Mouse (Mus musculus) forebrain, embryonic 12.5 days (tissue): ENCODE results near the gene Zfp711. TPM values are rescaled to one million over a fixed set of nuclear protein-coding genes. Genes with fewer than 3 reads are reported as not detected.

Experiments used
- ATAC-seq: fragments of 200-750 bp; cut with Nextera tagmentation; 2 replicates; pipeline ENCODE4 v1.8.0; 2017; ENCODE audit warnings: moderate TSS enrichment; ENCODE audit not compliant: low FRiP score
- H3K27ac ChIP-seq: fragments of 300-500 bp; sonication (generic); 2 replicates; pipeline ENCODE4 v1.5.1; 2016; ENCODE audit warnings: mild to moderate bottlenecking
- H3K27me3 ChIP-seq: fragments of 300-500 bp; sonication (generic); 2 replicates; pipeline ENCODE4 v1.6.1; 2016; ENCODE audit warnings: mild to moderate bottlenecking
- H3K36me3 ChIP-seq: fragments of 300-500 bp; sonication (generic); replicated peaks from 2 replicates; pipeline ENCODE4 v1.6.1; 2016; ENCODE audit warnings: mild to moderate bottlenecking
- H3K4me1 ChIP-seq: fragments of 300-500 bp; sonication (generic); 2 replicates; pipeline ENCODE4 v1.6.1; 2016
- H3K4me2 ChIP-seq: fragments of 300-500 bp; sonication (generic); 2 replicates; pipeline ENCODE4 v1.6.1; 2016; ENCODE audit warnings: mild to moderate bottlenecking, moderate library complexity
- H3K4me3 ChIP-seq: fragments of 300-500 bp; sonication (generic); replicated peaks from 2 replicates; pipeline ENCODE4 v1.5.1; 2016; ENCODE audit warnings: mild to moderate bottlenecking
- H3K9ac ChIP-seq: fragments of 300-500 bp; sonication (generic); 2 replicates; pipeline ENCODE4 v1.6.1; 2016; ENCODE audit warnings: mild to moderate bottlenecking
- H3K9me3 ChIP-seq: fragments of 300-500 bp; sonication (generic); 2 replicates; pipeline ENCODE4 v1.6.1; 2016
- WGBS: fragments of 180-500 bp; shearing (Covaris S2); methylation state at CpG from one replicate; pipeline ENCODE4 v1.1.7; 2016; 5-methylcytosine and 5-hydroxymethylcytosine counted together
- polyA plus RNA-seq: library from polyadenylated mRNA; unstranded; fragments of >200 nt; fragmentation: Nextera tagmentation; extraction: Ambion mirVana; gene quantifications from 2 replicates; pipeline ENCODE4 v1.2.1, GENCODE M21; 2016

Gene Zfp711
- 24.4 and 28.3 TPM in 2 replicates for polyA plus RNA-seq

- ATAC-seq: peak; percentile 97
- H3K4me2 ChIP-seq: peak within 1 kb of the TSS; percentile 47
- no peaks in the 10 kb centered on the region for H3K36me3 ChIP-seq
- H3K4me3 ChIP-seq: peak within 1 kb of the TSS; percentile 68
- H3K27me3 ChIP-seq: no peaks in the 10 kb centered on the region
- no peaks in the 10 kb centered on the region for H3K4me1 ChIP-seq
- peak within 1 kb of the TSS; percentile 82 for H3K9ac ChIP-seq
- H3K27ac ChIP-seq: peak within 1 kb of the TSS; percentile 84
- H3K9me3 ChIP-seq: no peaks in the 10 kb centered on the region
- 16% methylated on average over 72 of the region's 79 CpGs for WGBS
Measured at GRCm38 (mm10) chrX:112600511-112601305, at the start of gene Zfp711. Zfp711 (plus strand) TSS chrX:112600526.

GRCm38 (mm10) chrX:112567716-112568115, 32.6 kb upstream of the Zfp711 start:
- H3K4me3 ChIP-seq: no peak overlapping the region
- H3K9me3 ChIP-seq: no peaks in the 10 kb centered on the region
- H3K4me2 ChIP-seq: no peak overlapping the region
- ATAC-seq: no peak
- H3K27me3 ChIP-seq: no peaks in the 10 kb centered on the region
- H3K9ac ChIP-seq: no peak overlapping the region
- H3K4me1 ChIP-seq: no peaks in the 10 kb centered on the region
- H3K36me3 ChIP-seq: no peaks in the 10 kb centered on the region
- 92% methylated on average over 2 of the region's 2 CpGs for WGBS
- no peak overlapping the region for H3K27ac ChIP-seq

GRCm38 (mm10) chrX:112601306-112602120, 1.2 kb downstream of the Zfp711 start:
- H3K27ac ChIP-seq: peak overlapping the region; percentile 84
- WGBS: 27% methylated on average over 58 of the region's 81 CpGs
- peak; percentile 72 for ATAC-seq
- no peaks in the 10 kb centered on the region for H3K4me1 ChIP-seq
- no peaks in the 10 kb centered on the region for H3K9me3 ChIP-seq
- H3K36me3 ChIP-seq: no peaks in the 10 kb centered on the region
- H3K27me3 ChIP-seq: no peaks in the 10 kb centered on the region
- peak overlapping the region; percentile 47 for H3K4me2 ChIP-seq
- peak overlapping the region; percentile 68 for H3K4me3 ChIP-seq
- peak overlapping the region; percentile 82 for H3K9ac ChIP-seq

- WGBS: 56% methylated on average over 1 of the region's 1 CpGs
- ATAC-seq: no peak
- H3K4me3 ChIP-seq: no peak overlapping the region
- no peaks in the 10 kb centered on the region for H3K36me3 ChIP-seq
- H3K9me3 ChIP-seq: no peaks in the 10 kb centered on the region
- H3K4me2 ChIP-seq: no peak overlapping the region
- H3K9ac ChIP-seq: no peak overlapping the region
- H3K4me1 ChIP-seq: no peaks in the 10 kb centered on the region
- H3K27me3 ChIP-seq: no peaks in the 10 kb centered on the region
- no peak overlapping the region for H3K27ac ChIP-seq
Measured at GRCm38 (mm10) chrX:112675525-112675924, 75.2 kb downstream of the Zfp711 start.

GRCm38 (mm10) chrX:112680605-112681004, 80.3 kb downstream of the Zfp711 start:
- no peaks in the 10 kb centered on the region for H3K4me1 ChIP-seq
- ATAC-seq: no peak
- no peaks in the 10 kb centered on the region for H3K36me3 ChIP-seq
- 83% methylated on average over 5 of the region's 5 CpGs for WGBS
- no peak overlapping the region for H3K4me2 ChIP-seq
- no peaks in the 10 kb centered on the region for H3K9me3 ChIP-seq
- H3K27me3 ChIP-seq: no peaks in the 10 kb centered on the region
- no peak overlapping the region for H3K27ac ChIP-seq
- H3K9ac ChIP-seq: no peak overlapping the region
- no peak overlapping the region for H3K4me3 ChIP-seq

Other genes with a start within 250 kb of the Zfp711 start
- not detected in 2 replicates for gene Satl1, start 193.7 kb upstream of the Zfp711 start, polyA plus RNA-seq
- gene 2010106E10Rik, start 105.3 kb upstream of the Zfp711 start, polyA plus RNA-seq: not detected in 2 replicates
- gene Pof1b, start 98.1 kb downstream of the Zfp711 start, polyA plus RNA-seq: 0.20 and 0.26 TPM in 2 replicates